Mouse (Mus musculus) R1 (cell line): Measurements from ENCODE around the gene Abhd12b.

Source experiments
- DNase-seq: peaks from one replicate; pipeline ENCODE4 v3.0.0-alpha.2; 2018; ENCODE audit warnings: low read depth, low spot score

Abhd12b gene

GRCm38 (mm10) chr12:70204433-70204832, 50.5 kb downstream of the Abhd12b start:
- peak; percentile 9 for DNase-seq

GRCm38 (mm10) chr12:70208214-70208613, 54.3 kb downstream of the Abhd12b start:
- no peak for DNase-seq

GRCm38 (mm10) chr12:70212501-70212900, 58.6 kb downstream of the Abhd12b start:
- no peak for DNase-seq

- DNase-seq, result peak; percentile 14
Observed at GRCm38 (mm10) chr12:70213601-70214000, 59.7 kb downstream of the Abhd12b start.

GRCm38 (mm10) chr12:70214281-70214680, 60.3 kb downstream of the Abhd12b start:
- no peak for DNase-seq

GRCm38 (mm10) chr12:70216229-70216800, 62.4 kb downstream of the Abhd12b start:
- DNase-seq, result peak; percentile 59

GRCm38 (mm10) chr12:70218795-70219540, 65.0 kb downstream of the Abhd12b start:
- no peak for DNase-seq

GRCm38 (mm10) chr12:70221425-70221824, 67.5 kb downstream of the Abhd12b start:
- no peak for DNase-seq

- no peak for DNase-seq
Observed at GRCm38 (mm10) chr12:70223331-70223730, 69.4 kb downstream of the Abhd12b start.

- DNase-seq, result no peak
Observed at GRCm38 (mm10) chr12:70226655-70227054, 72.7 kb downstream of the Abhd12b start.

GRCm38 (mm10) chr12:70227121-70227932, 73.4 kb downstream of the Abhd12b start:
- peak; percentile 41 for DNase-seq

- DNase-seq, result no peak
Observed at GRCm38 (mm10) chr12:70228155-70228554, 74.2 kb downstream of the Abhd12b start.

GRCm38 (mm10) chr12:70231294-70231693, 77.4 kb downstream of the Abhd12b start, which contains the start of gene Pygl:
Pygl (minus strand) TSS chr12:70231488.
- no peak for DNase-seq

- no peak for DNase-seq
Observed at GRCm38 (mm10) chr12:70232020-70232544, 78.1 kb downstream of the Abhd12b start.
